Mouse (Mus musculus): Measurements from ENCODE around the gene Celf6. TPM values are rescaled to one million over a fixed set of nuclear protein-coding genes. Genes with fewer than 3 reads are reported as not detected.

The Celf6 gene
- polyA plus RNA-seq, 1 experiment = not detected

DNA sequence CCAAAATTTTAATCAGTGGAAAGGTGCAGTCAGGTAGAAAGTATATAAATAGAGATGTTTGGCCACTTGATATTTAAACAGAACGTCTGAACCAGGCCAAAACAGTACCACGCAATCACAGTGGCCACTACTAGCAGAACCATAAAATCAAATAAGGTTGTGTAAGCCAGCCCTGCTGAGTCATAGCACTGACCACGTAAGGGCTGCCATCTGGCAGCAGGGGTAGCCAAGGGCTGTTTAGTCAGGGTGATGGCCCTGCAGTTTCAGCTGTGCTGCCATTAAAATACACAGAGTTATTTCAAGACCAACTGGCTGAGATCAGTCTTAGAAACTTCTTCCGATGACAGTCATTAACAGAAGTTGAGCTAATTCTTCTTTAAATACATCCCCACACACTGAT lies 43.8 kb upstream of the Celf6 start:
- no peaks in the 10 kb centered on the region for H3K79me2 ChIP-seq (ENCODE audit: control insufficient read depth, insufficient read depth)
- H3K4me3 ChIP-seq = no peak overlapping the region
- H3K27me3 ChIP-seq (ENCODE audit: control insufficient read depth, insufficient read depth, insufficient read length) = no peaks in the 10 kb centered on the region
- TF ChIP-seq MYOD1 (IDR thresholded peaks at IDR 0.05; ENCODE audit: control insufficient read depth in 1 of 3, insufficient read length in 2 of 3, low read depth in 2 of 3) (peak; percentile 75 to 93 (median 92)), MAX (IDR thresholded peaks at IDR 0.05; ENCODE audit: low read depth) (no peak), TCF12 (IDR thresholded peaks at IDR 0.05; ENCODE audit: insufficient read depth, poor library complexity, severe bottlenecking) (peak; percentile 59), MYOG (IDR thresholded peaks at IDR 0.05; ENCODE audit: control insufficient read depth in 1 of 3, insufficient read depth in 1 of 3, insufficient read length in 2 of 3, low read depth in 2 of 3) (peak; percentile 51 to 90 (median 87)), CEBPB (IDR thresholded peaks at IDR 0.05; ENCODE audit: insufficient read depth, poor library complexity, severe bottlenecking) (peak; percentile 89), SRF (IDR thresholded peaks at IDR 0.05; ENCODE audit: control insufficient read depth, insufficient read length, low read depth) (peak; percentile 36), E2F4 (IDR thresholded peaks at IDR 0.05; ENCODE audit: insufficient read depth) (no peak), POLR2AphosphoS2 (IDR thresholded peaks at IDR 0.05; ENCODE audit: insufficient read length, low read depth) (no peak), REST (IDR thresholded peaks at IDR 0.05; ENCODE audit: insufficient read depth, insufficient read length) (no peak), USF1 (IDR thresholded peaks at IDR 0.05; ENCODE audit: low read depth) (no peak), POLR2A (IDR thresholded peaks at IDR 0.05; ENCODE audit: insufficient read length, low read depth) (peak; percentile 27), TCF3 (IDR thresholded peaks at IDR 0.05; ENCODE audit: insufficient read length, low read depth) (peak; percentile 55)
- H3ac ChIP-seq (ENCODE audit: control insufficient read depth, insufficient read length) = no peak overlapping the region
- H3K4me2 ChIP-seq (ENCODE audit: low read depth) = peak overlapping the region; percentile 56
- no peaks in the 10 kb centered on the region for H3K36me3 ChIP-seq (ENCODE audit: control insufficient read depth, insufficient read depth)

DNA sequence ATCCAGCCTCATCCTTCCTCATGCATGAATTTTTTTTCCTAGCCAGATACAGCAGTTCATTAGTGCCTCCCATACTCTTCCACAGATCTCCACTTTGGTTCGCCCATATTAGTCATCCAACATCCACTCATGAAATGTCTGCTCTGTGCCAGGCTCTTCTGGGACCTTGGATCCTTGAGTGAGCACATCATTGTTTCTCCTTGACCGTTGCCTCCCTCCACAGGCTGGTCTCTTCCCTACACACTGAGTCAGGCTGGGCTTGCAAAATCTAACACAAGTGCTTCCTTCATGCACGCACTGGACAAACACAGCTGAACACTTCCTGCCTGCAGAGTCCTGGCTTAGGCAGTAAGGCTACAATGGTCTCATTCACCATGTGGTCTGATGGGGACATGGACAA lies 40.1 kb upstream of the Celf6 start:
- TF ChIP-seq REST (IDR thresholded peaks at IDR 0.05; ENCODE audit: insufficient read depth, insufficient read length) (no peak), TCF12 (IDR thresholded peaks at IDR 0.05; ENCODE audit: insufficient read depth, poor library complexity, severe bottlenecking) (no peak), POLR2AphosphoS2 (IDR thresholded peaks at IDR 0.05; ENCODE audit: insufficient read length, low read depth) (no peak), TCF3 (IDR thresholded peaks at IDR 0.05; ENCODE audit: insufficient read length, low read depth) (no peak), CEBPB (IDR thresholded peaks at IDR 0.05; ENCODE audit: insufficient read depth, poor library complexity, severe bottlenecking) (0 out of 2 replicates have a peak, but pooled peaks have one; percentile 35)
- no peak overlapping the region for H3K4me3 ChIP-seq
- H3K36me3 ChIP-seq (ENCODE audit: control insufficient read depth, insufficient read depth) = no peaks in the 10 kb centered on the region
- H3K79me2 ChIP-seq (ENCODE audit: control insufficient read depth, insufficient read depth) = peaks cover 27% of the 10 kb centered on the region
- peak overlapping the region; percentile 21 for H3K4me2 ChIP-seq (ENCODE audit: low read depth)
- no peak overlapping the region for H3ac ChIP-seq (ENCODE audit: control insufficient read depth, insufficient read length)
- H3K27me3 ChIP-seq (ENCODE audit: control insufficient read depth, insufficient read depth, insufficient read length) = no peaks in the 10 kb centered on the region

DNA sequence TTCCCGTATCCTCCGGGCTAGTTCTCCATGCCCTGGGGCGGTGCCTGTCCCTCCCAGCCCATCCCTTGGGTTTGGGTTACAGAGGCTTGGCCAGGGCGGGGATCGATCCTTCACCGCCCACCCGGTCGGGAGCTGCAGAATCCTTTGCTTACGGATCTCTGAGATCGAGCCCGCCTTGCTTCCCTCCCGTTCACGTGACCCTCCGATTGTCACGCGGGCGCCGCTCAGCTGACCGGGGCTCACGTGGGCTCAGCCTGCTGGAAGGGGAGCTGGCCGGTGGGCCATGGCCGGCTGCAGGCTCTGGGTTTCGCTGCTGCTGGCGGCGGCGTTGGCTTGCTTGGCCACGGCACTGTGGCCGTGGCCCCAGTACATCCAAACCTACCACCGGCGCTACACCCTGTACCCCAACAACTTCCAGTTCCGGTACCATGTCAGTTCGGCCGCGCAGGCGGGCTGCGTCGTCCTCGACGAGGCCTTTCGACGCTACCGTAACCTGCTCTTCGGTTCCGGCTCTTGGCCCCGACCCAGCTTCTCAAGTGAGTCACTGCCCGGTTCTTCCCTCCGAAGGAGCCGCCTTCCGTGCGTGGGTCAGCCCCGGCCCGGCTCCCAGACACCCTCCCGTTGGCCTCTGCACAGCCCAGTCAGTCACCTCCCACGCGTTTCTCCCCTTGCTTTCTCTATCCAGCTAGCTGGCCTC lies 38.1 kb upstream of the Celf6 start, which contains the start of the genes Hexa and Tmem202:
Hexa (plus strand) TSS at position 100 of the 697 bp plus-strand sequence.
Tmem202 (minus strand) TSS at position 407 of the 697 bp plus-strand sequence.
- H3ac ChIP-seq (ENCODE audit: control insufficient read depth, insufficient read length) = peak within 1 kb of the TSS; percentile 55
- no peaks in the 10 kb centered on the region for H3K27me3 ChIP-seq (ENCODE audit: control insufficient read depth, insufficient read depth, insufficient read length)
- TF ChIP-seq SRF (IDR thresholded peaks at IDR 0.05; ENCODE audit: control insufficient read depth, insufficient read length, low read depth) = no peak
- TF ChIP-seq POLR2A (IDR thresholded peaks at IDR 0.05; ENCODE audit: insufficient read length, low read depth) = peak; percentile 78
- peak in 2 of 3 experiments; percentile 25 to 48 for TF ChIP-seq MYOG (IDR thresholded peaks at IDR 0.05; ENCODE audit: control insufficient read depth in 1 of 3, insufficient read depth in 1 of 3, insufficient read length in 2 of 3, low read depth in 2 of 3)
- TF ChIP-seq USF1 (IDR thresholded peaks at IDR 0.05; ENCODE audit: low read depth) = peak; percentile 98
- no peak for TF ChIP-seq TCF12 (IDR thresholded peaks at IDR 0.05; ENCODE audit: insufficient read depth, poor library complexity, severe bottlenecking)
- peak; percentile 78 for TF ChIP-seq POLR2AphosphoS2 (IDR thresholded peaks at IDR 0.05; ENCODE audit: insufficient read length, low read depth)
- peak; percentile 17 for TF ChIP-seq E2F4 (IDR thresholded peaks at IDR 0.05; ENCODE audit: insufficient read depth)

DNA sequence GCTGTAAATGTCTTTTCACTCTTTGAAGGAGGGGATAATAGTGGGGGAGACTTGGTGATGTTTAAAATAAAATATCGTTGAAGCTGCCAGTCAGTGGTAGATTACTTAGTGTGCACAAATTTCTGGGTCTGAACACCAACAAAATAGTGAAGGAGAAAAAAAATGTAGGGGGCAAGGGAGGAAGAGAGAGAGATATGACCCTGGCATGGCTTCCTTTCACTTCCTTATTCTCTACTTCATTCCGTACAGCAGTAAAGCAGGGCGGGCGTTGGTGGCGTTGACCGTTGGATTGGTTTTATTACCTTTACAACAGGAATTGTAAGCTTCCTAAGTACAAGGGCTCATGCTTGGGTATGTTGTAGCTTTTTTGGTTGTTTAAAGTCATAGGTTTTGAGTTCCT lies 36.1 kb upstream of the Celf6 start:
- H3K4me3 ChIP-seq = peak overlapping the region; percentile 59
- TF ChIP-seq TCF12 (IDR thresholded peaks at IDR 0.05; ENCODE audit: insufficient read depth, poor library complexity, severe bottlenecking) = no peak
- no peak overlapping the region for H3ac ChIP-seq (ENCODE audit: control insufficient read depth, insufficient read length)
- peak overlapping the region; percentile 84 for H3K4me2 ChIP-seq (ENCODE audit: low read depth)
- H3K36me3 ChIP-seq (ENCODE audit: control insufficient read depth, insufficient read depth) = no peaks in the 10 kb centered on the region
- H3K27me3 ChIP-seq (ENCODE audit: control insufficient read depth, insufficient read depth, insufficient read length) = no peaks in the 10 kb centered on the region
- peaks cover 54% of the 10 kb centered on the region for H3K79me2 ChIP-seq (ENCODE audit: control insufficient read depth, insufficient read depth)

More for the DNA sequence above, 38.1 kb upstream of the Celf6 start, which contains the start of the genes Hexa and Tmem202:
- H3K4me3 ChIP-seq = peak within 1 kb of the TSS; percentile 59
- no peaks in the 10 kb centered on the region for H3K36me3 ChIP-seq (ENCODE audit: control insufficient read depth, insufficient read depth)
- peaks cover 41% of the 10 kb centered on the region for H3K79me2 ChIP-seq (ENCODE audit: control insufficient read depth, insufficient read depth)
- H3K4me2 ChIP-seq (ENCODE audit: low read depth) = peak within 1 kb of the TSS; percentile 84

DNA sequence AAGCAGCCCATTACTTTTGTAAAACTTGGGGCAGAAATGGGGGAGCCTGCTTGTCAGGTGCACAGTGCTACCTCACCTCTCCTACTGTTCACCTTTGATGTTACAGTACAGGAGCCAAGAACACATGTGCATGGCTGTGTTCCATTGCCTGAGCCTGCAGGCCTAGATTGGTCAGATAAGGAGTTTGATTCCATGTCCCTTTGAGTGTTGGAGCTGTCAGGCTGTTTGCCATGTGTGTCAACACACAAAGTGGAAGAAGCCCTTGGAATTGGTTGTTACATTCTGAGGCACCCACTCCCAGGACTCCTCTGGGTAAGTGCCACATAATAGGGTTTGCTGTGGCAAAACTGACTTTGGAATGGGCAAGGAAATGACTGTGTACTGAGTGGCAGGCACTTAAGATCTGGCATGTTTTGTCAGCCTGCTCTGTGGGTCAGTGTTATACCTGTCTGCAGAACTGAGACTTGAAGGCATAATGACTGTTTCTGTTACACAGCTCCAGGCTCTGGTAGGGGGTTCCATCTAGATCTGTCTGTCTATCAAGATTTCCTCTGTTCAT lies 34.9 kb upstream of the Celf6 start:
- Histone ChIP-seq H3K4me2 (ENCODE audit: low read depth) (peak overlapping the region; percentile 84), H3K79me2 (ENCODE audit: control insufficient read depth, insufficient read depth) (peaks cover 66% of the 10 kb centered on the region), H3K36me3 (ENCODE audit: control insufficient read depth, insufficient read depth) (peaks cover 5% of the 10 kb centered on the region), H3ac (ENCODE audit: control insufficient read depth, insufficient read length) (no peak overlapping the region), H3K27me3 (ENCODE audit: control insufficient read depth, insufficient read depth, insufficient read length) (no peaks in the 10 kb centered on the region), H3K4me3 (no peak overlapping the region)
- TF ChIP-seq POLR2A (IDR thresholded peaks at IDR 0.05; ENCODE audit: insufficient read length, low read depth) (no peak), TCF12 (IDR thresholded peaks at IDR 0.05; ENCODE audit: insufficient read depth, poor library complexity, severe bottlenecking) (no peak), POLR2AphosphoS2 (IDR thresholded peaks at IDR 0.05; ENCODE audit: insufficient read length, low read depth) (no peak), USF1 (IDR thresholded peaks at IDR 0.05; ENCODE audit: low read depth) (no peak), CEBPB (IDR thresholded peaks at IDR 0.05; ENCODE audit: insufficient read depth, poor library complexity, severe bottlenecking) (no peak), TCF3 (IDR thresholded peaks at IDR 0.05; ENCODE audit: insufficient read length, low read depth) (no peak), MAX (IDR thresholded peaks at IDR 0.05; ENCODE audit: low read depth) (no peak), REST (IDR thresholded peaks at IDR 0.05; ENCODE audit: insufficient read depth, insufficient read length) (no peak), MYOG (IDR thresholded peaks at IDR 0.05; ENCODE audit: control insufficient read depth in 1 of 3, insufficient read depth in 1 of 3, insufficient read length in 2 of 3, low read depth in 2 of 3) (no peak), E2F4 (IDR thresholded peaks at IDR 0.05; ENCODE audit: insufficient read depth) (no peak), SRF (IDR thresholded peaks at IDR 0.05; ENCODE audit: control insufficient read depth, insufficient read length, low read depth) (no peak), MYOD1 (IDR thresholded peaks at IDR 0.05; ENCODE audit: control insufficient read depth in 1 of 3, insufficient read length in 2 of 3, low read depth in 2 of 3) (no peak)

All from myocyte (in vitro differentiated cells).